Mouse (Mus musculus): ENCODE data around the gene Slit3. TPM values are rescaled to one million over a fixed set of nuclear protein-coding genes. Genes with fewer than 3 reads are reported as not detected.

The Slit3 gene
- polyA plus RNA-seq, 1 experiment from 2014 or later = not detected

- H3K4me3 ChIP-seq (ENCODE audit: inconsistent target) = no peak overlapping the region
- WGBS (ENCODE audit: missing documents) = 74% methylated on average over 8 of the region's 8 CpGs
- no peak overlapping the region for H3K27ac ChIP-seq
- no peaks in the 10 kb centered on the region for H3K79me2 ChIP-seq (ENCODE audit: inconsistent target)
- no peaks in the 10 kb centered on the region for H3K36me3 ChIP-seq (ENCODE audit: inconsistent target)
Observed at GRCm38 (mm10) chr11:35337493-35337892, 216.5 kb downstream of the Slit3 start.

- no peak overlapping the region for H3K4me3 ChIP-seq (ENCODE audit: inconsistent target)
- WGBS (ENCODE audit: missing documents) = 79% methylated on average over 18 of the region's 19 CpGs
Observed at GRCm38 (mm10) chr11:35337927-35338819, 217.1 kb downstream of the Slit3 start.

GRCm38 (mm10) chr11:35340752-35341151 is 219.7 kb downstream of the Slit3 start:
- Histone ChIP-seq H3K36me3 (ENCODE audit: inconsistent target) (no peaks in the 10 kb centered on the region), H3K79me2 (ENCODE audit: inconsistent target) (no peaks in the 10 kb centered on the region), H3K27ac (no peak overlapping the region), H3K4me3 (ENCODE audit: inconsistent target) (no peak overlapping the region)
- WGBS (ENCODE audit: missing documents) = 74% methylated on average over 6 of the region's 6 CpGs

More at GRCm38 (mm10) chr11:35337927-35338819, 217.1 kb downstream of the Slit3 start:
- H3K36me3 ChIP-seq (ENCODE audit: inconsistent target) = no peaks in the 10 kb centered on the region
- H3K79me2 ChIP-seq (ENCODE audit: inconsistent target) = no peaks in the 10 kb centered on the region
- no peak overlapping the region for H3K27ac ChIP-seq

GRCm38 (mm10) chr11:35342486-35342885 is 221.5 kb downstream of the Slit3 start:
- Histone ChIP-seq H3K4me3 (ENCODE audit: inconsistent target) (no peak overlapping the region), H3K36me3 (ENCODE audit: inconsistent target) (no peaks in the 10 kb centered on the region), H3K27ac (no peak overlapping the region), H3K79me2 (ENCODE audit: inconsistent target) (no peaks in the 10 kb centered on the region)
- WGBS (ENCODE audit: missing documents) = 79% methylated on average over 5 of the region's 5 CpGs

- no peak overlapping the region for H3K4me3 ChIP-seq (ENCODE audit: inconsistent target)
- H3K79me2 ChIP-seq (ENCODE audit: inconsistent target) = no peaks in the 10 kb centered on the region
- no peak overlapping the region for H3K27ac ChIP-seq
- no peaks in the 10 kb centered on the region for H3K36me3 ChIP-seq (ENCODE audit: inconsistent target)
- 89% methylated on average over 13 of the region's 13 CpGs for WGBS (ENCODE audit: missing documents)
Observed at GRCm38 (mm10) chr11:35345696-35346480, 224.9 kb downstream of the Slit3 start.

DNA sequence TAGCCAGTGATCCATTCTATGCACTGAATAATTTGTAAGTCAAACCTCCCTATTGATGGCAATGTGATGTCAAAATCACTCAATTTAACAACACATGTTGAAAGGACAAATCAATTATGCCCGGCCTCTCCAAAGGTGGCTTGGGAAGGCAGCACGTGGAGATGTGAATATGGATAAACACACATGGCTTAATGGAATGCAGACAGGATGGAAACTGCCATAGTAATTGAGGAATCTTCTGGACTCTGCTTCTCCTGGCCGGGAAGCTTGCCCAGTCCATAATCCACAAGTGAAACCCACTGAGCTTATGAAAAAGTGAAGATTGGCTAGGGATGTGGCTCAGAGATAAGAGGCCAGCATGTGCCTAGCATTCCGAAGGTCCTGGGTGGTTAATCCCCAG is 227.1 kb downstream of the Slit3 start:
- Histone ChIP-seq H3K4me3 (ENCODE audit: inconsistent target) (no peak overlapping the region), H3K36me3 (ENCODE audit: inconsistent target) (no peaks in the 10 kb centered on the region), H3K79me2 (ENCODE audit: inconsistent target) (no peaks in the 10 kb centered on the region), H3K27ac (no peak overlapping the region)
- 80% methylated on average over 4 of the region's 4 CpGs for WGBS (ENCODE audit: missing documents)

DNA sequence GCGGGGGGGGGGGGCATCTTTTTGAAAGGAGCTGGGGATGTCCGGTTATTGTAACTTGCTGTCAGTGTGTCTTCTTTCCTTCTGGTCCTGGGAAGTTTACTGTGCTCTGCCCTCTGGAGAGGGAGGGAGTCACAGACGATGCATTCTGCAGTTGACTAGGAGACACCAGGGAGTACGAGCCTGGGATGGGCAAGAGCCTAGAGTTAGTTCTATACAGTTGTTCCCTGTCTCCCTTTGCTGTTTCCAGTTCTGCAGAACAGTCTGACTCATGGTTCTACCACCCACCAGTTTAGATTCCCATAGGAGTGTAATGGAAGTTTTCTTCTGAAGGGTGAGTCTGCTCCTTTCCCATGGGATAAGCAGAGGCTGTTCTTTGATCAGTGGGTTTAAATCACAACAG is 229.9 kb downstream of the Slit3 start:
- 68% methylated on average over 4 of the region's 4 CpGs for WGBS (ENCODE audit: missing documents)
- Histone ChIP-seq H3K36me3 (ENCODE audit: inconsistent target) (no peaks in the 10 kb centered on the region), H3K27ac (no peak overlapping the region), H3K4me3 (ENCODE audit: inconsistent target) (no peak overlapping the region), H3K79me2 (ENCODE audit: inconsistent target) (no peaks in the 10 kb centered on the region)

GRCm38 (mm10) chr11:35351376-35351775 is 230.4 kb downstream of the Slit3 start:
- Histone ChIP-seq H3K36me3 (ENCODE audit: inconsistent target) (no peaks in the 10 kb centered on the region), H3K27ac (no peak overlapping the region), H3K4me3 (ENCODE audit: inconsistent target) (no peak overlapping the region), H3K79me2 (ENCODE audit: inconsistent target) (no peaks in the 10 kb centered on the region)
- 34% methylated on average over 2 of the region's 2 CpGs for whole genome bisulfite sequencing (ENCODE audit: missing documents)

GRCm38 (mm10) chr11:35355811-35356210 is 234.8 kb downstream of the Slit3 start:
- Histone ChIP-seq H3K36me3 (ENCODE audit: inconsistent target) (no peaks in the 10 kb centered on the region), H3K79me2 (ENCODE audit: inconsistent target) (no peaks in the 10 kb centered on the region), H3K27ac (no peak overlapping the region), H3K4me3 (ENCODE audit: inconsistent target) (no peak overlapping the region)
- WGBS (ENCODE audit: missing documents) = 92% methylated on average over 4 of the region's 4 CpGs

DNA sequence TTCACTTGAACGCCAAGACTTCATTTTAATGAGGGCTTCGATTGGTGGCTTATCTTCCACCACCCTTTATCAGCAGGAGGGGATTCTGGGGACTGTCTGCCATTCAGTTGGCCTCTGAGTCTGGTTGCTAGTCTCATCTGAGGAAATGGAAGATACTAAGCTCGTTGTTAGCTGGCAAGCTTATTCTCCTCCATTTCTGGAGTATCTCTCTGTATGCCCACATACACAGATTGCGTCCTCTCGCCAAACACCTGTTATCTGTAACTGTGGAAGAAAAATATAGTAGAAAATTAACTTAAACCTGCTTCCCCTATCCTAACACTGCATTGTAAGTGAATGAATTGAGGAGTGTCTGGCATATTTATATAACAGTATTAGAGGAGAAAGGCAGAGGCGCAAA is 240.0 kb downstream of the Slit3 start:
- Histone ChIP-seq H3K79me2 (ENCODE audit: inconsistent target) (no peaks in the 10 kb centered on the region), H3K27ac (no peak overlapping the region), H3K36me3 (ENCODE audit: inconsistent target) (no peaks in the 10 kb centered on the region), H3K4me3 (ENCODE audit: inconsistent target) (no peak overlapping the region)
- WGBS (ENCODE audit: missing documents) = 84% methylated on average over 6 of the region's 6 CpGs

- 75% methylated on average over 4 of the region's 4 CpGs for WGBS (ENCODE audit: missing documents)
- no peaks in the 10 kb centered on the region for H3K36me3 ChIP-seq (ENCODE audit: inconsistent target)
- H3K27ac ChIP-seq = no peak overlapping the region
- no peaks in the 10 kb centered on the region for H3K79me2 ChIP-seq (ENCODE audit: inconsistent target)
- H3K4me3 ChIP-seq (ENCODE audit: inconsistent target) = no peak overlapping the region
Observed at GRCm38 (mm10) chr11:35362975-35363374, 242.0 kb downstream of the Slit3 start.

- Histone ChIP-seq H3K36me3 (ENCODE audit: inconsistent target) (no peaks in the 10 kb centered on the region), H3K4me3 (ENCODE audit: inconsistent target) (no peak overlapping the region), H3K79me2 (ENCODE audit: inconsistent target) (no peaks in the 10 kb centered on the region), H3K27ac (no peak overlapping the region)
- WGBS (ENCODE audit: missing documents) = 85% methylated on average over 10 of the region's 10 CpGs
Observed at GRCm38 (mm10) chr11:35364469-35364868, 243.4 kb downstream of the Slit3 start.

DNA sequence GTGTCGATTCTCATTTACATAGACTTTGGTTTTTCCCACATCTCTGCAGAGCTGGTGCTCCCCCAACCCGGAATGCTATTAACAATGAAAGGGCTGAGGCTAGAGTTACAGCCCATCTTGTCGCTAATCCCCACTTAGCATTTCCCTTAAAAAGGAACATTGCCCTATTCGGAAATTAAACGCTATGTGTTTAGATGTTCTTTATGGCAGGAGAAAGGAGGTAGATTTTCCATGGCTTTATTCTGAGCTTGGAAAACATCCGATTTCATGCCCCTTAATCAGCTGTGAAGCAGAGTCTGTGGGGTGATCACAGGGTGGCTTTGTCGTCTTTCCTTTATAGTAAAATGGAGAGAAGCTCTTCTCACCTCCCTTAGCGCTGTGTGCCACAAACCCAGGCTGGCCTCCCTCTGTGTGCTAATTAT is 244.5 kb downstream of the Slit3 start:
- H3K4me3 ChIP-seq (ENCODE audit: inconsistent target) = no peak overlapping the region
- no peaks in the 10 kb centered on the region for H3K79me2 ChIP-seq (ENCODE audit: inconsistent target)
- H3K36me3 ChIP-seq (ENCODE audit: inconsistent target) = no peaks in the 10 kb centered on the region
- no peak overlapping the region for H3K27ac ChIP-seq
- 34% methylated on average over 8 of the region's 8 CpGs for WGBS (ENCODE audit: missing documents)

- WGBS (ENCODE audit: missing documents) = 78% methylated on average over 4 of the region's 4 CpGs
- H3K79me2 ChIP-seq (ENCODE audit: inconsistent target) = no peaks in the 10 kb centered on the region
- no peak overlapping the region for H3K27ac ChIP-seq
- no peaks in the 10 kb centered on the region for H3K36me3 ChIP-seq (ENCODE audit: inconsistent target)
- no peak overlapping the region for H3K4me3 ChIP-seq (ENCODE audit: inconsistent target)
Observed at GRCm38 (mm10) chr11:35366611-35367010, 245.6 kb downstream of the Slit3 start.

DNA sequence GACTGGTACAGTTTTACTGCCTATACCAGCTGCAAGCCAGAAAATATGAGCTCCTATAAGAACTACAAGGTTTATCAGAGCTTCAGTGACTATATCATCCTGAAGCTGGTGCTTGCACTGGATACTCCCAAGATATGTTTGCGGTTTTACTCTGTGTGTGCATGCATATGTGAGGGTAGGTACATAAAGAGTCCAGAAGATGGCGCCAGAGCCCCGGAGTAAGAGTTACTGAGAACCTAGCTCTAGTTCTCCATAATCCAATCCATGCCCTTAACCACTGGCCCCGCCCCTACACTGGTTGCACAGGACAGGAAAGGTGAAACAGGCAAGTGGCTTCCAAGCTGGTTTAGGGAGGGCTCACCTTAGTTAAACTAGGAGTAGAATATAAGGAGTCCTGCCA is 246.2 kb downstream of the Slit3 start:
- Histone ChIP-seq H3K79me2 (ENCODE audit: inconsistent target) (no peaks in the 10 kb centered on the region), H3K36me3 (ENCODE audit: inconsistent target) (no peaks in the 10 kb centered on the region)
- WGBS (ENCODE audit: missing documents) = 90% methylated on average over 4 of the region's 4 CpGs

More for the DNA sequence above, 246.2 kb downstream of the Slit3 start:
- H3K4me3 ChIP-seq (ENCODE audit: inconsistent target) = no peak overlapping the region
- no peak overlapping the region for H3K27ac ChIP-seq

Data from macrophage (primary cell).